Mouse (Mus musculus): Measurements from ENCODE around the gene Sdhd.
"Not testable (repeated sequence)": the region's sequence is repeated elsewhere in the genome, so short reads cannot be mapped to it uniquely, and the experiment has no call there.

Sdhd gene

GRCm38 (mm10) chr9:50603189-50603997, at the start of gene Sdhd, which contains the start of gene Timm8b:
Gene Sdhd, minus strand, starts transcription at chr9:50603812.
Gene Timm8b, plus strand, starts transcription at chr9:50603910.
- ATAC-seq (ENCODE audit: insufficient number of reproducible peaks, low FRiP score, low TSS enrichment) = peak; percentile 97

- no peak for ATAC-seq (ENCODE audit: insufficient number of reproducible peaks, low FRiP score, low TSS enrichment)
Measured at GRCm38 (mm10) chr9:50650503-50650902, 46.9 kb upstream of the Sdhd start.

- ATAC-seq (ENCODE audit: insufficient number of reproducible peaks, low FRiP score, low TSS enrichment) = no peak
Measured at GRCm38 (mm10) chr9:50646826-50647370, 43.3 kb upstream of the Sdhd start.

- ATAC-seq (ENCODE audit: insufficient number of reproducible peaks, low FRiP score, low TSS enrichment) = no peak
Measured at GRCm38 (mm10) chr9:50634270-50634669, 30.7 kb upstream of the Sdhd start.

GRCm38 (mm10) chr9:50633059-50633458, 29.4 kb upstream of the Sdhd start:
- no peak for ATAC-seq (ENCODE audit: insufficient number of reproducible peaks, low FRiP score, low TSS enrichment)

- no peak for ATAC-seq (ENCODE audit: insufficient number of reproducible peaks, low FRiP score, low TSS enrichment)
Measured at GRCm38 (mm10) chr9:50632016-50632688, 28.5 kb upstream of the Sdhd start.

- ATAC-seq (ENCODE audit: insufficient number of reproducible peaks, low FRiP score, low TSS enrichment) = not testable (repeated sequence)
Measured at GRCm38 (mm10) chr9:50630903-50631302, 27.3 kb upstream of the Sdhd start.

- ATAC-seq (ENCODE audit: insufficient number of reproducible peaks, low FRiP score, low TSS enrichment) = no peak
Measured at GRCm38 (mm10) chr9:50617794-50618330, 14.2 kb upstream of the Sdhd start.

GRCm38 (mm10) chr9:50616766-50617603, 13.4 kb upstream of the Sdhd start, which contains the start of the genes Pih1d2 and Nkapd1:
Gene Pih1d2, plus strand, starts transcription at chr9:50617321.
Gene Nkapd1, minus strand, starts transcription at chr9:50617464.
- peak; percentile 86 for ATAC-seq (ENCODE audit: insufficient number of reproducible peaks, low FRiP score, low TSS enrichment)

- ATAC-seq (ENCODE audit: insufficient number of reproducible peaks, low FRiP score, low TSS enrichment) = no peak
Measured at GRCm38 (mm10) chr9:50616161-50616560, 12.5 kb upstream of the Sdhd start.

- no peak for ATAC-seq (ENCODE audit: insufficient number of reproducible peaks, low FRiP score, low TSS enrichment)
Measured at GRCm38 (mm10) chr9:50612115-50612514, 8.5 kb upstream of the Sdhd start.

- no peak for ATAC-seq (ENCODE audit: insufficient number of reproducible peaks, low FRiP score, low TSS enrichment)
Measured at GRCm38 (mm10) chr9:50604338-50604737, 726 bp upstream of the Sdhd start.

GRCm38 (mm10) chr9:50603998-50604324, 349 bp upstream of the Sdhd start:
- ATAC-seq (ENCODE audit: insufficient number of reproducible peaks, low FRiP score, low TSS enrichment) = no peak; the same call in 1 of the 2 replicates

- no peak for ATAC-seq (ENCODE audit: insufficient number of reproducible peaks, low FRiP score, low TSS enrichment)
Measured at GRCm38 (mm10) chr9:50602055-50602845, 1.4 kb downstream of the Sdhd start.

GRCm38 (mm10) chr9:50601536-50601935, 2.1 kb downstream of the Sdhd start:
- no peak for ATAC-seq (ENCODE audit: insufficient number of reproducible peaks, low FRiP score, low TSS enrichment)

GRCm38 (mm10) chr9:50596973-50597372, 6.6 kb downstream of the Sdhd start:
- no peak for ATAC-seq (ENCODE audit: insufficient number of reproducible peaks, low FRiP score, low TSS enrichment)

GRCm38 (mm10) chr9:50594794-50595417, 8.7 kb downstream of the Sdhd start:
- ATAC-seq (ENCODE audit: insufficient number of reproducible peaks, low FRiP score, low TSS enrichment) = no peak

- no peak for ATAC-seq (ENCODE audit: insufficient number of reproducible peaks, low FRiP score, low TSS enrichment)
Measured at GRCm38 (mm10) chr9:50593544-50593943, 10.1 kb downstream of the Sdhd start.

- ATAC-seq (ENCODE audit: insufficient number of reproducible peaks, low FRiP score, low TSS enrichment) = no peak
Measured at GRCm38 (mm10) chr9:50592955-50593354, 10.7 kb downstream of the Sdhd start.
